Mouse (Mus musculus): ENCODE measurements around the gene Ranbp10. TPM values are rescaled to one million over a fixed set of nuclear protein-coding genes. Genes with fewer than 3 reads are reported as not detected.

Gene Ranbp10
- total and polyA plus RNA-seq, 3 experiments: 18.0 to 20.0 (median 18.5) TPM

GRCm38 (mm10) chr8:105805346-105805745, 21.8 kb downstream of the Ranbp10 start:
- H3K27me3 ChIP-seq (ENCODE audit: control insufficient read depth, insufficient read depth, low read length): no peaks in the 10 kb centered on the region
- no peak overlapping the region for H3K27ac ChIP-seq
- peaks cover 11% of the 10 kb centered on the region for H3K4me1 ChIP-seq (ENCODE audit: control insufficient read depth, insufficient read depth, low read length)
- H3K4me3 ChIP-seq: no peak overlapping the region
- 0 out of 2 replicates have a peak, but pooled peaks cover under 1% of the 10 kb centered on the region for H3K79me2 ChIP-seq (replicated peaks; ENCODE audit: control insufficient read depth, insufficient read depth, low read length)
- 81% methylated on average over 3 of the region's 3 CpGs for WGBS
- TF ChIP-seq CTCF (IDR thresholded peaks at IDR 0.05) (no peak), POLR2A (IDR thresholded peaks at IDR 0.05; ENCODE audit: insufficient read depth, low read depth, low read length) (no peak), EP300 (IDR thresholded peaks at IDR 0.05; ENCODE audit: insufficient read depth, low read depth, low read length) (no peak)
- no peak for DNase-seq
- peaks cover 10% of the 10 kb centered on the region for H3K36me3 ChIP-seq (ENCODE audit: control insufficient read depth, insufficient read depth, low read length)
- no peak overlapping the region for H3K9ac ChIP-seq (ENCODE audit: low read depth, low read length)
- intact Hi-C loops (cut with DNase I): no loop called here

DNA sequence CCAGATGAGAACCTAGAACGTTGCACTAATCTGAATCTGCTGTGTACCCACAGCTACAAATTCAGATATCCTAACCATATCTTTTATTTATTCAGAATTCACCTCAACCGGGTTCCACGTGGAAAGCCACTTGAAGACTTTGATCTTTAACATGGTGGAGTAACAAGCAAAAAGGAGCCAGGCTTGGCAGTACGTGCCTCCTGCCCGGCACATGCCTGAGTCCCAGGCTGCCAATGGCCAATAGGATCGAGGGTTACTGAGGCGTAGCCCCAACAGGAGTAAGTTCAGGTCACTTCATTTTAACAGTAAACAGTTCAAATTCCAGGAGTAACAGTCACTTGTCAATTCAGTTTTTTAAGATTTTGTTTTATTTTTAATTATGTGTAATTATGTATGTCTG, 22.4 kb downstream of the Ranbp10 start:
- 89% methylated on average over 7 of the region's 7 CpGs for WGBS
- H3K36me3 ChIP-seq (ENCODE audit: control insufficient read depth, insufficient read depth, low read length): peaks cover 10% of the 10 kb centered on the region

GRCm38 (mm10) chr8:105801153-105801904, 25.8 kb downstream of the Ranbp10 start:
- no peak overlapping the region for H3K9ac ChIP-seq (ENCODE audit: low read depth, low read length)
- peaks cover 8% of the 10 kb centered on the region for H3K4me1 ChIP-seq (ENCODE audit: control insufficient read depth, insufficient read depth, low read length)
- no peaks in the 10 kb centered on the region for H3K36me3 ChIP-seq (ENCODE audit: control insufficient read depth, insufficient read depth, low read length)
- H3K79me2 ChIP-seq (replicated peaks; ENCODE audit: control insufficient read depth, insufficient read depth, low read length): no peaks in the 10 kb centered on the region
- no peak for TF ChIP-seq CTCF (IDR thresholded peaks at IDR 0.05)
- no peak for TF ChIP-seq EP300 (IDR thresholded peaks at IDR 0.05; ENCODE audit: insufficient read depth, low read depth, low read length)
- TF ChIP-seq POLR2A (IDR thresholded peaks at IDR 0.05; ENCODE audit: insufficient read depth, low read depth, low read length): no peak
- WGBS: 90% methylated on average over 6 of the region's 6 CpGs
- DNase-seq: no peak
- H3K27ac ChIP-seq: no peak overlapping the region
- intact Hi-C loops (cut with DNase I): no loop called here
- no peak overlapping the region for H3K4me3 ChIP-seq
- no peaks in the 10 kb centered on the region for H3K27me3 ChIP-seq (ENCODE audit: control insufficient read depth, insufficient read depth, low read length)

More for the DNA sequence above, 22.4 kb downstream of the Ranbp10 start:
- peaks cover 9% of the 10 kb centered on the region for H3K4me1 ChIP-seq (ENCODE audit: control insufficient read depth, insufficient read depth, low read length)
- no peaks in the 10 kb centered on the region for H3K79me2 ChIP-seq (replicated peaks; ENCODE audit: control insufficient read depth, insufficient read depth, low read length)
- no peaks in the 10 kb centered on the region for H3K27me3 ChIP-seq (ENCODE audit: control insufficient read depth, insufficient read depth, low read length)
- no peak overlapping the region for H3K27ac ChIP-seq
- H3K9ac ChIP-seq (ENCODE audit: low read depth, low read length): no peak overlapping the region
- no peak for DNase-seq
- TF ChIP-seq EP300 (IDR thresholded peaks at IDR 0.05; ENCODE audit: insufficient read depth, low read depth, low read length) (no peak), POLR2A (IDR thresholded peaks at IDR 0.05; ENCODE audit: insufficient read depth, low read depth, low read length) (no peak), CTCF (IDR thresholded peaks at IDR 0.05) (no peak)
- H3K4me3 ChIP-seq: no peak overlapping the region
- intact Hi-C loops (cut with DNase I): no loop called here

GRCm38 (mm10) chr8:105799091-105799812, 27.9 kb downstream of the Ranbp10 start:
- Histone ChIP-seq H3K4me3 (no peak overlapping the region), H3K36me3 (ENCODE audit: control insufficient read depth, insufficient read depth, low read length) (no peaks in the 10 kb centered on the region), H3K79me2 (replicated peaks; ENCODE audit: control insufficient read depth, insufficient read depth, low read length) (peaks cover 4% of the 10 kb centered on the region; the same call in 1 of the 2 replicates), H3K4me1 (ENCODE audit: control insufficient read depth, insufficient read depth, low read length) (peaks cover 8% of the 10 kb centered on the region), H3K9ac (ENCODE audit: low read depth, low read length) (no peak overlapping the region), H3K27ac (peak overlapping the region; percentile 38; the same call in 1 of the 2 replicates), H3K27me3 (ENCODE audit: control insufficient read depth, insufficient read depth, low read length) (no peaks in the 10 kb centered on the region)
- intact Hi-C loops (cut with DNase I): no loop called here
- DNase-seq: peak; percentile 81 to 84
- TF ChIP-seq CTCF (IDR thresholded peaks at IDR 0.05) (no peak), POLR2A (IDR thresholded peaks at IDR 0.05; ENCODE audit: insufficient read depth, low read depth, low read length) (no peak), EP300 (IDR thresholded peaks at IDR 0.05; ENCODE audit: insufficient read depth, low read depth, low read length) (no peak)
- 18% methylated on average over 8 of the region's 8 CpGs for WGBS

DNA sequence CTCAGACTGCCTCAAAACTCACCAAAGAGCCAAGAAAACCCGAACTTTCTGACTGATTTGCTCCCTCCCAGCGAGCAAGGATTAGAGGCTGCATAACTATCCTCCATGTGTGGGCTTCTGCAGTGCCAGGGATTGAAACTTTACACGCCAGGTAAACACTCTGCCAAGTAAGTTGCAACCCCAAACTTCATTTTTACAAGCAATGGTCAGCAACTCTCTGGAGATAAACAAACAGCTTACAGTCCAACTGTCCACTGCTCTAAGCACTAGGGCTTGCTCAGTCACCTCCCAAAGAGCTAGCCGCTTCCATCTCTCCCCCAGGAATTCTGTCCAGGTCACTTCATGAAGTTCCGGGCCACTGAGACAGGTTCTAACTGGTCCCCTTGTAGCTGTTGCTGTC, 28.7 kb downstream of the Ranbp10 start:
- intact Hi-C loops (cut with DNase I): no loop called here
- Histone ChIP-seq H3K79me2 (replicated peaks; ENCODE audit: control insufficient read depth, insufficient read depth, low read length) (peaks cover 4% of the 10 kb centered on the region; the same call in 1 of the 2 replicates), H3K9ac (ENCODE audit: low read depth, low read length) (no peak overlapping the region), H3K36me3 (ENCODE audit: control insufficient read depth, insufficient read depth, low read length) (no peaks in the 10 kb centered on the region), H3K27me3 (ENCODE audit: control insufficient read depth, insufficient read depth, low read length) (no peaks in the 10 kb centered on the region), H3K27ac (no peak overlapping the region), H3K4me3 (no peak overlapping the region), H3K4me1 (ENCODE audit: control insufficient read depth, insufficient read depth, low read length) (peaks cover 8% of the 10 kb centered on the region)
- DNase-seq: no peak
- WGBS: 86% methylated on average over 5 of the region's 5 CpGs
- TF ChIP-seq POLR2A (IDR thresholded peaks at IDR 0.05; ENCODE audit: insufficient read depth, low read depth, low read length) (no peak), EP300 (IDR thresholded peaks at IDR 0.05; ENCODE audit: insufficient read depth, low read depth, low read length) (no peak), CTCF (IDR thresholded peaks at IDR 0.05) (no peak)

DNA sequence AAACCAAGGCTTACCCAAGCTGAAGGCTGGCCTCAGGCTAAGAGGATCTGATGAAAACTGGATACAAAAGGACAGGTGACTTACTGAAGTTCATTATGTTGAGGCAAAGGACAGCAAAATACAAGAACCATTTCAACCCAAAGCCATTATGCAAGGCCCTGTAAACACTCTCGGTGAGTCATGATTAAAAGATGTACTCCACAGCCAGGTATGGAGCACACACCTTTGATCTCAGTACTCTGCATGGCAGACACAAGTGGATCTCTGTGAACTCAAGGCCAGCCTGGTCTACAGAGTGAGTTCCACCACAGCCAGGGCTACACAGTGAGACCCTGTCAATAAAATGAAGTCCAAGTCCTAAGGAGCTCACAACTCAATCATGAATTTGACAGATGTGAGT, 31.4 kb downstream of the Ranbp10 start:
- peaks cover 4% of the 10 kb centered on the region; the same call in 1 of the 2 replicates for H3K79me2 ChIP-seq (replicated peaks; ENCODE audit: control insufficient read depth, insufficient read depth, low read length)
- intact Hi-C loops (cut with DNase I): no loop called here
- no peak overlapping the region for H3K9ac ChIP-seq (ENCODE audit: low read depth, low read length)
- H3K27me3 ChIP-seq (ENCODE audit: control insufficient read depth, insufficient read depth, low read length): no peaks in the 10 kb centered on the region
- DNase-seq: no peak
- no peak overlapping the region for H3K4me3 ChIP-seq
- TF ChIP-seq CTCF (IDR thresholded peaks at IDR 0.05) (no peak), EP300 (IDR thresholded peaks at IDR 0.05; ENCODE audit: insufficient read depth, low read depth, low read length) (no peak), POLR2A (IDR thresholded peaks at IDR 0.05; ENCODE audit: insufficient read depth, low read depth, low read length) (no peak)
- H3K4me1 ChIP-seq (ENCODE audit: control insufficient read depth, insufficient read depth, low read length): peaks cover 9% of the 10 kb centered on the region
- no peak overlapping the region for H3K27ac ChIP-seq
- no peaks in the 10 kb centered on the region for H3K36me3 ChIP-seq (ENCODE audit: control insufficient read depth, insufficient read depth, low read length)
- WGBS: 79% methylated on average over 1 of the region's 1 CpGs
